Mouse (Mus musculus) heart, postnatal 14 days (tissue): ENCODE measurements at regions not wholly inside any gene's neighbourhood (a gene's known extent, or its start where the extent isn't known, plus 50 kb on each side); places are given as distances from the start of the nearest gene placed in this dataset.

ENCODE experiments used
- DNase-seq, 2 experiments: peaks; one replicate each; pipeline ENCODE4 v3.0.0; 2021 to 2022
- intact Hi-C: fragments of 180-260 bp; cut with DNase I; formaldehyde crosslinking; loops from one replicate; pipeline ENCODE4 v1.15.1; 2025

- DNase-seq, result peak in 1 of 2 experiments; percentile 2
- intact Hi-C loops, result loop anchor here (2.0 kb wide), 1 partner anchor 300 kb away; no protein-coding TSS in a partner anchor
Observed at GRCm38 (mm10) chr2:136449265-136449664, 52.4 kb upstream of the Ankef1 start.
